Mouse (Mus musculus) leukemia stem cell, adult 10-12 weeks (primary cell): ENCODE results near the gene Vmn2r-ps130. TPM values are rescaled to one million over a fixed set of nuclear protein-coding genes. Genes with fewer than 3 reads are reported as not detected.

Experiments
- polyA plus RNA-seq: library from polyadenylated mRNA; stranded (reverse); fragments of >175 nt; gene quantifications from 2 replicates; pipeline ENCODE4 v1.2.3, GENCODE M21; 2012; ENCODE audit warnings: low replicate concordance

The Vmn2r-ps130 gene
- polyA plus RNA-seq: not detected in 2 replicates

DNA sequence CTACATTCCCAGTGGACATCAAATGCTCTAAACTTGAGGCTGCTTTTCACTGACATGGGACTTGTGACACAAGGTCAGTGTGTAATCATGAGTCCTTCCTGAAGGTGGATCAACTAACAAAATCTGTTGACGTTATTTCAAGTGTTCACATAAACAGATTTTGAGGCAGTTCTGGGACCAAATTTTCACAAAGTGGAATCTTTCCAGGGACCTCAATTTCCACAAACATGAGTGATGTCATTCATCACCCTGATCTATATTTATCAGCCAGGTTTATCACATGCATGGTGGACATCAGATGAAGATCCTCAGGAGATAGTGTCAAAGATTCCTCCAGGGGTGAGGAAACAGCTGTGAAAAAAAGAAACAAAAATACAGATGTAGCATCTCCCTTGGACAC lies at the start of gene Vmn2r-ps130:
Vmn2r-ps130 (plus strand) TSS at position 301 of the 400 bp plus-strand sequence.

Other genes with a start within 250 kb of the Vmn2r-ps130 start
- gene Zfp945, start 194.0 kb upstream of the Vmn2r-ps130 start, polyA plus RNA-seq: 0.16 TPM in 1 of 2 replicates, not detected in the other
- 0.02 TPM in 1 of 2 replicates, not detected in the other for gene Vmn2r113, start 118.2 kb upstream of the Vmn2r-ps130 start, polyA plus RNA-seq
- 0.44 and 0.53 TPM in 2 replicates for gene Zfp40, start 132.1 kb downstream of the Vmn2r-ps130 start, polyA plus RNA-seq